Mouse (Mus musculus): ENCODE results near the gene Rbl1. TPM values are rescaled to one million over a fixed set of nuclear protein-coding genes. Genes with fewer than 3 reads are reported as not detected.

Gene Rbl1
- total and polyA plus RNA-seq, 2 experiments from 2014 or later, result 6.0 to 18.5 TPM

- no peak overlapping the region for H3K4me2 ChIP-seq (ENCODE audit: low read depth, low read length)
- H3K4me3 ChIP-seq (ENCODE audit: low read depth, low read length), result no peak overlapping the region
- ATAC-seq (ENCODE audit: insufficient read depth, low read depth) (no peak), DNase-seq (ENCODE audit: low spot score) (no peak)
- no peaks in the 10 kb centered on the region for H3K27me3 ChIP-seq (ENCODE audit: control insufficient read depth, insufficient read depth, low read length)
- 92% methylated on average over 4 of the region's 4 CpGs for WGBS
- TF ChIP-seq CTCF (IDR thresholded peaks at IDR 0.05; ENCODE audit: low read depth) (no peak), EP300 (IDR thresholded peaks at IDR 0.05; ENCODE audit: low read depth) (no peak)
- no peak overlapping the region for H3K27ac ChIP-seq (ENCODE audit: low read depth)
- no peaks in the 10 kb centered on the region; the same call in 1 of the 2 replicates for H3K9me3 ChIP-seq (replicated peaks; ENCODE audit: control insufficient read depth, low read length)
- H3K4me1 ChIP-seq (ENCODE audit: control insufficient read depth, insufficient read depth), result 0 out of 2 replicates have a peak, but pooled peaks cover 4% of the 10 kb centered on the region
- no peak overlapping the region for H3K9ac ChIP-seq (replicated peaks; ENCODE audit: low read depth, low read length)
- H3K36me3 ChIP-seq (replicated peaks; ENCODE audit: control insufficient read depth, insufficient read depth, low read length), result no peaks in the 10 kb centered on the region
These were observed 68.2 kb downstream of the Rbl1 start for GRCm38 (mm10) chr2:157136176-157136575.

- TF ChIP-seq EP300 (IDR thresholded peaks at IDR 0.05; ENCODE audit: low read depth) (no peak), CTCF (IDR thresholded peaks at IDR 0.05; ENCODE audit: low read depth) (no peak)
- Histone ChIP-seq H3K27ac (ENCODE audit: low read depth) (peak overlapping the region; percentile 87), H3K27me3 (ENCODE audit: control insufficient read depth, insufficient read depth, low read length) (no peaks in the 10 kb centered on the region), H3K4me3 (ENCODE audit: low read depth, low read length) (peak overlapping the region; percentile 79), H3K9me3 (replicated peaks; ENCODE audit: control insufficient read depth, low read length) (no peaks in the 10 kb centered on the region; the same call in 1 of the 2 replicates), H3K4me2 (ENCODE audit: low read depth, low read length) (peak overlapping the region; percentile 87), H3K9ac (replicated peaks; ENCODE audit: low read depth, low read length) (peak overlapping the region; percentile 62), H3K4me1 (ENCODE audit: control insufficient read depth, insufficient read depth) (0 out of 2 replicates have a peak, but pooled peaks cover 4% of the 10 kb centered on the region), H3K36me3 (replicated peaks; ENCODE audit: control insufficient read depth, insufficient read depth, low read length) (no peaks in the 10 kb centered on the region)
- no peak for ATAC-seq (ENCODE audit: insufficient read depth, low read depth)
- 83% methylated on average over 10 of the region's 10 CpGs for WGBS
- DNase-seq (ENCODE audit: low spot score), result no peak
These were observed 68.7 kb downstream of the Rbl1 start for GRCm38 (mm10) chr2:157135529-157136120.

- Histone ChIP-seq H3K4me3 (ENCODE audit: low read depth, low read length) (peak within 1 kb of the TSS; percentile 79), H3K36me3 (replicated peaks; ENCODE audit: control insufficient read depth, insufficient read depth, low read length) (no peaks in the 10 kb centered on the region), H3K9ac (replicated peaks; ENCODE audit: low read depth, low read length) (peak within 1 kb of the TSS; percentile 62), H3K27ac (ENCODE audit: low read depth) (peak within 1 kb of the TSS; percentile 87), H3K4me1 (ENCODE audit: control insufficient read depth, insufficient read depth) (0 out of 2 replicates have a peak, but pooled peaks cover 4% of the 10 kb centered on the region), H3K4me2 (ENCODE audit: low read depth, low read length) (peak within 1 kb of the TSS; percentile 87), H3K9me3 (replicated peaks; ENCODE audit: control insufficient read depth, low read length) (no peaks in the 10 kb centered on the region; the same call in 1 of the 2 replicates), H3K27me3 (ENCODE audit: control insufficient read depth, insufficient read depth, low read length) (no peaks in the 10 kb centered on the region)
- DNase-seq (ENCODE audit: low spot score) (peak; percentile 86), ATAC-seq (ENCODE audit: insufficient read depth, low read depth) (peak; percentile 94)
- no peak for TF ChIP-seq CTCF (IDR thresholded peaks at IDR 0.05; ENCODE audit: low read depth)
- under 1% methylated on average over 32 of the region's 32 CpGs for WGBS
These were observed 69.3 kb downstream of the Rbl1 start, which contains the start of gene Samhd1 for GRCm38 (mm10) chr2:157135014-157135413. Samhd1 (minus strand) TSS chr2:157135265.

- no peak for DNase-seq (ENCODE audit: low spot score)
- peak overlapping the region; percentile 62 for H3K9ac ChIP-seq (replicated peaks; ENCODE audit: low read depth, low read length)
- 0% methylated on average over 25 of the region's 25 CpGs for WGBS
These were observed 69.8 kb downstream of the Rbl1 start for GRCm38 (mm10) chr2:157134479-157134931.

GRCm38 (mm10) chr2:157133769-157134478 is 70.4 kb downstream of the Rbl1 start:
- peak overlapping the region; percentile 62 for H3K9ac ChIP-seq (replicated peaks; ENCODE audit: low read depth, low read length)
- H3K27ac ChIP-seq (ENCODE audit: low read depth), result peak overlapping the region; percentile 87; the same call in 1 of the 2 replicates
- no peaks in the 10 kb centered on the region for H3K9me3 ChIP-seq (replicated peaks; ENCODE audit: control insufficient read depth, low read length)
- peak overlapping the region; percentile 87 for H3K4me2 ChIP-seq (ENCODE audit: low read depth, low read length)
- H3K36me3 ChIP-seq (replicated peaks; ENCODE audit: control insufficient read depth, insufficient read depth, low read length), result peaks cover 5% of the 10 kb centered on the region; the same call in 1 of the 2 replicates
- 0 out of 2 replicates have a peak, but pooled peaks cover 4% of the 10 kb centered on the region for H3K4me1 ChIP-seq (ENCODE audit: control insufficient read depth, insufficient read depth)
- WGBS, result 22% methylated on average over 11 of the region's 11 CpGs
- TF ChIP-seq CTCF (IDR thresholded peaks at IDR 0.05; ENCODE audit: low read depth) (no peak), EP300 (IDR thresholded peaks at IDR 0.05; ENCODE audit: low read depth) (no peak)
- peak overlapping the region; percentile 79 for H3K4me3 ChIP-seq (ENCODE audit: low read depth, low read length)
- DNase-seq (ENCODE audit: low spot score), result no peak
- ATAC-seq (ENCODE audit: insufficient read depth, low read depth), result no peak
- H3K27me3 ChIP-seq (ENCODE audit: control insufficient read depth, insufficient read depth, low read length), result no peaks in the 10 kb centered on the region

More at GRCm38 (mm10) chr2:157134479-157134931, 69.8 kb downstream of the Rbl1 start:
- no peaks in the 10 kb centered on the region for H3K9me3 ChIP-seq (replicated peaks; ENCODE audit: control insufficient read depth, low read length)
- peak; percentile 69 for ATAC-seq (ENCODE audit: insufficient read depth, low read depth)
- peak overlapping the region; percentile 87 for H3K27ac ChIP-seq (ENCODE audit: low read depth)
- H3K4me3 ChIP-seq (ENCODE audit: low read depth, low read length), result peak overlapping the region; percentile 79
- H3K4me2 ChIP-seq (ENCODE audit: low read depth, low read length), result peak overlapping the region; percentile 87
- H3K4me1 ChIP-seq (ENCODE audit: control insufficient read depth, insufficient read depth), result 0 out of 2 replicates have a peak, but pooled peaks cover 4% of the 10 kb centered on the region
- H3K36me3 ChIP-seq (replicated peaks; ENCODE audit: control insufficient read depth, insufficient read depth, low read length), result peaks cover 4% of the 10 kb centered on the region; the same call in 1 of the 2 replicates
- no peaks in the 10 kb centered on the region for H3K27me3 ChIP-seq (ENCODE audit: control insufficient read depth, insufficient read depth, low read length)
- TF ChIP-seq CTCF (IDR thresholded peaks at IDR 0.05; ENCODE audit: low read depth) (no peak), EP300 (IDR thresholded peaks at IDR 0.05; ENCODE audit: low read depth) (no peak)

All from heart, postnatal 0 days (tissue).